Mouse (Mus musculus) midbrain, postnatal 0 days (tissue): ENCODE results near the gene Soat1. TPM values are rescaled to one million over a fixed set of nuclear protein-coding genes. Genes with fewer than 3 reads are reported as not detected.
A peak's percentile ranks its signal among the peaks of the same experiment; 100 is the strongest.
"Not testable (repeated sequence)": the region's sequence is repeated elsewhere in the genome, so short reads cannot be mapped to it uniquely, and the experiment has no call there.

Experiments
- ATAC-seq: fragments of 200-750 bp; cut with Nextera tagmentation; 2 replicates; pipeline ENCODE4 v1.8.0; 2017; ENCODE audit warnings: moderate number of reproducible peaks, mild to moderate bottlenecking, moderate TSS enrichment, moderate library complexity; ENCODE audit not compliant: low FRiP score
- DNase-seq: peaks from one replicate; pipeline ENCODE4 v3.0.0-alpha.2; 2015; ENCODE audit warnings: low spot score
- H3K27ac ChIP-seq: fragments of 300-500 bp; sonication (generic); 2 replicates; pipeline ENCODE4 v1.5.1; 2014; ENCODE audit warnings: low read depth, mild to moderate bottlenecking, low read length, mixed read lengths
- H3K27me3 ChIP-seq: fragments of 300-500 bp; sonication (generic); 2 replicates; pipeline ENCODE4 v1.6.1; 2014; ENCODE audit warnings: low read length, control low read depth, mixed read lengths; ENCODE audit not compliant: insufficient read depth
- H3K36me3 ChIP-seq: fragments of 300-500 bp; sonication (generic); 2 replicates; pipeline ENCODE4 v1.6.1; 2014; ENCODE audit warnings: low read length, control low read depth, mixed read lengths; ENCODE audit not compliant: insufficient read depth
- H3K4me1 ChIP-seq: fragments of 300-500 bp; sonication (generic); 2 replicates; pipeline ENCODE4 v1.6.1; 2014; ENCODE audit warnings: mild to moderate bottlenecking, control low read depth, antibody characterized with exemption, low read length, mixed read lengths; ENCODE audit not compliant: insufficient read depth
- H3K4me2 ChIP-seq: fragments of 300-500 bp; sonication (generic); 2 replicates; pipeline ENCODE4 v1.6.1; 2014; ENCODE audit warnings: low read depth, mild to moderate bottlenecking, low read length, mixed read lengths; ENCODE audit not compliant: poor library complexity, severe bottlenecking
- H3K4me3 ChIP-seq: fragments of 300-500 bp; sonication (generic); 2 replicates; pipeline ENCODE4 v1.5.1; 2014; ENCODE audit warnings: low read depth, mild to moderate bottlenecking, low read length, moderate library complexity
- H3K9ac ChIP-seq: fragments of 300-500 bp; sonication (generic); replicated peaks from 2 replicates; pipeline ENCODE4 v1.6.1; 2014; ENCODE audit warnings: mild to moderate bottlenecking, low read length, moderate library complexity, mixed read lengths; ENCODE audit not compliant: poor library complexity, severe bottlenecking
- H3K9me3 ChIP-seq: fragments of 300-500 bp; sonication (generic); 2 replicates; pipeline ENCODE4 v1.6.1; 2016; ENCODE audit warnings: low read length, control low read depth
- CTCF ChIP-seq: IDR thresholded peaks from 2 replicates; pipeline ENCODE4 v1.5.1; 2016; ENCODE audit warnings: antibody characterized with exemption, mild to moderate bottlenecking
- WGBS: fragments of 180-500 bp; shearing (Covaris S2); extraction: QIAGEN DNeasy Blood & Tissue Kit; methylation state at CpG from one replicate; pipeline ENCODE4 v1.1.7; 2014; 5-methylcytosine and 5-hydroxymethylcytosine counted together
- polyA plus RNA-seq: library from polyadenylated mRNA; unstranded; fragments of >200 nt; fragmentation: Nextera tagmentation; extraction: Ambion mirVana; gene quantifications from 2 replicates; pipeline ENCODE4 v1.2.1, GENCODE M21; 2015
- total RNA-seq: library from RNA; depleted of rRNA; stranded (reverse); fragments of >200 nt; gene quantifications from 2 replicates; pipeline ENCODE4 v1.2.3, GENCODE M21; 2014; rRNA removed

Soat1 gene
- 24.8 TPM in 2 replicates for total RNA-seq
- 10.3 and 11.8 TPM in 2 replicates for polyA plus RNA-seq

DNA sequence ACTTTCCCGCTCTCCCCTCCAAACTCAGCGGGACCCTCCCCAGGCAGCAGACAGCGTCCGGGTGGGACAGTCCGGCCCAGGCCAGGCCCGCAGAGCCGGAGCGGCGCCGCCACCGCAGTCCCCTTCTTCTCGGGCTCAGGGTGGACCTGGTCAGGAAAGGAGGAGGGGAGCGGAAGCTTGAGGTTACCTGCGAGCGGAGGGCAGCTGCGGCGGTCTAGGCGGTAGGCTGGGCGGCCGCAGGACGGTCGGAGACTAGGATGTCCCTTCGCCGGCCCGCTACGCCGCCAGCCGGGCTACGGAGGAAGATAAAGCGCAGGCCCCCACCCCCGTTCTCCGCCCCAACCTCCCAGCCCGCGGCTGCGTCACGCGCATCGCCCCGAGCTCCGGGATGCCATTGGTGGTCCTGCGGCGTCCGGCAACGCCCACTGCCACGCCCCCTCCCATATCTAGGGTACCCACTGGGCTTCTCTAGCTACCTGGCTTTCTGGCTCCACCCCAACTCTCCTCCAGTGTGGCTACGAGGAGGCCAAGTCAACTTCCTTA, at the start of gene Soat1:
Gene Soat1, minus strand, starts transcription at position 371 of the 543 bp plus-strand sequence.
- peak; percentile 91 for ATAC-seq
- H3K27ac ChIP-seq: no peak within 1 kb of the TSS
- WGBS: under 1% methylated on average over 44 of the region's 46 CpGs
- H3K27me3 ChIP-seq: no peaks in the 10 kb centered on the region
- peak within 1 kb of the TSS; percentile 65 for H3K9ac ChIP-seq
- peak within 1 kb of the TSS; percentile 88 for H3K4me3 ChIP-seq
- H3K9me3 ChIP-seq: no peaks in the 10 kb centered on the region
- H3K4me1 ChIP-seq: 0 out of 2 replicates have a peak, but pooled peaks cover 3% of the 10 kb centered on the region
- peak within 1 kb of the TSS; percentile 95 for H3K4me2 ChIP-seq
- peak; percentile 84 for DNase-seq
- peak; percentile 32; the same call in 1 of the 2 replicates for TF ChIP-seq CTCF
- no peaks in the 10 kb centered on the region for H3K36me3 ChIP-seq

DNA sequence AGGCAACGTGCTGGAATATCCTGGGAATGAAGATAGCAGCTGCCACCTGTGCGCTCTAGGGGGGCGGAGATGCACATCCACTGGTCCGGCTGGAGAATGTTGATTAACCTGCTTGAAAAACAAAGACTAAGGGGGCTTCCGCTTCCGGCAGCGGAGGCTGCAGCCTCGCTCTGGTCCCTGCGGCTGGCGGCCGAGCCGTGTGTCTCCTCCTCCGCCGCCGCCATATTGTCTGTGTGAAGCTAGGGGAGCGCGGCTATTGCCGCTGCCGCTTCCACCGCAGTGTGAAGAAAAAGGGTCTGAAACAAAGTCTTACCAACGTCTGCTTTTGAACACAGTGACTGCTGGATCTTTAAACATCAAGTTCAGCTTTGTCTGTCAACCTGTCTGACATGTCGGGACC, 49.7 kb upstream of the Soat1 start, which contains the start of gene Gm10031:
Gene Gm10031, plus strand, starts transcription at position 171 of the 400 bp plus-strand sequence.
- H3K36me3 ChIP-seq, H3K4me1 ChIP-seq, H3K4me3 ChIP-seq, H3K9ac ChIP-seq, H3K27ac ChIP-seq, DNase-seq, H3K27me3 ChIP-seq, H3K9me3 ChIP-seq, H3K4me2 ChIP-seq: not testable (repeated sequence)
- WGBS: 94% methylated on average over 21 of the region's 22 CpGs
- 0 out of 2 replicates have a peak, but pooled peaks have one; percentile 56 for ATAC-seq

DNA sequence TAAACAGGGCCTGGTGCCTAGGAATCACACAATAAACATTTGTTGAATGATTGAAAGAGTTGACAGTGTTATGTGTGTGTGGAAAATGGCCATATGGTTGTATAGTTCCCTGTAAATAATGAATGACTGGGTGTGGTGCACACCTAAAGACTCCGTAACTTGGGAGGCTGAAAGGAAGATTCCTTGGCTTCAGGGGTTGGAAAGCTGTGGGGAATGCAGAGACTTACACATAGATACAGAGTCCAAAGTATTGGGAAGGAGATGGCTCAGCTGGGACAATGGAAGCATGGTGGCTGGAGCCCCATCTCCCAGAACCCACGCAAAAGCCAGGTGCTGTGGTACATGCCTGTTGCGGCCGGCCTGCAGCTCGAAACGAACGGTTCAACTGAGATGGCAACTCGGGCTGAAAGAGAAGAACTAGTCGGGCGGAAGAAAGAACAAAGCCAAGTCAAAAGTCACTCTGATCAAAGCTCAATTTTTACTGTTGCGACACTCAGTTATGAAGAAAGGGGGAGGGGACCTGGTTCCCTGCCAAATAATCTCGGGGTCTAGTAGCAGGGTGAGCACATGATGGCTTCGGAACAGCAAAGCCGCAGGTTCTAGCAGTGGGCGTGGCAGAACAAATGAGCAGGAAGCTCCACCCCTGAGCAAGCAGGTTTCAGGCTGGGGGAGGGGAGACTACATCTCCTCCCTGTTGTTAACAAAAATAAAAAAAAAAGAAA, 47.8 kb upstream of the Soat1 start:
- peak; percentile 6 for DNase-seq

DNA sequence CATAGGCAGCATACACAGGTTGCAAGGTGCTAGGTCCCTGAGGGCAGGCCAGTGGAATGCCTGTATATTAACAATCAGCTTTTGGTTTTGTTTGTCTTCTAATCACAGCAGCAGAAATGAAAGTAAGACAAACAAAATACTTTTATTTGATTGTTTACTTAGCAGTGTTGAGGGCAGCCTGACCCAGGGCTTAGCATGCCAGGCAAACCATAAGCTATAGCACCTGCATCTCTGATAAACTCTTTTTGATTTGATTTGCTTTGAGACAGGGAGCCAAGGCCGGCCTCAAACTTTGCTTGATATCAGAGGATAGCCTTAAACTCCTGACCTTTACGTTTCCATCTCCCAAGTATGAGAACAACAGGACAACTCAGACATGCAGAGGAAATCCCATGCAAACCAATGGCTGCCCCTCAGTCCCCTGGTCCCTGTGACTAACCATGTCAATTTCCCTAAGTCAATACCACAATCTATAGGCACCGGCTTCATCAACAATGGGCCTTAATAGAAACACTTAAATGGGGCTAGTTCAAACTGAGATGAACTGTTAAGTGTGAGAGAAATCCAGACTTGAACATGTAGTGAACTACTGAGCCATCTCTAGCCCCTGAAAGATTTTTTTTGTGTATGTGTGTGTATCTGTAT, 46.1 kb upstream of the Soat1 start:
- DNase-seq (no peak), ATAC-seq (no peak)
- no peak overlapping the region for H3K4me2 ChIP-seq
- H3K36me3 ChIP-seq: no peaks in the 10 kb centered on the region
- H3K4me1 ChIP-seq: no peaks in the 10 kb centered on the region
- no peak overlapping the region for H3K9ac ChIP-seq
- no peak overlapping the region for H3K4me3 ChIP-seq
- H3K9me3 ChIP-seq: no peaks in the 10 kb centered on the region
- no peak overlapping the region for H3K27ac ChIP-seq
- 86% methylated on average over 3 of the region's 3 CpGs for WGBS
- TF ChIP-seq CTCF: no peak
- no peaks in the 10 kb centered on the region for H3K27me3 ChIP-seq

More for the DNA sequence above, 47.8 kb upstream of the Soat1 start:
- no peaks in the 10 kb centered on the region for H3K36me3 ChIP-seq
- TF ChIP-seq CTCF: no peak
- 44% methylated on average over 15 of the region's 15 CpGs for WGBS
- H3K9ac ChIP-seq: no peak overlapping the region
- H3K4me3 ChIP-seq: no peak overlapping the region
- ATAC-seq: no peak
- H3K27ac ChIP-seq: no peak overlapping the region
- no peaks in the 10 kb centered on the region for H3K27me3 ChIP-seq
- peak overlapping the region; percentile 1; the same call in 1 of the 2 replicates for H3K4me2 ChIP-seq
- no peaks in the 10 kb centered on the region for H3K4me1 ChIP-seq
- H3K9me3 ChIP-seq: no peaks in the 10 kb centered on the region

DNA sequence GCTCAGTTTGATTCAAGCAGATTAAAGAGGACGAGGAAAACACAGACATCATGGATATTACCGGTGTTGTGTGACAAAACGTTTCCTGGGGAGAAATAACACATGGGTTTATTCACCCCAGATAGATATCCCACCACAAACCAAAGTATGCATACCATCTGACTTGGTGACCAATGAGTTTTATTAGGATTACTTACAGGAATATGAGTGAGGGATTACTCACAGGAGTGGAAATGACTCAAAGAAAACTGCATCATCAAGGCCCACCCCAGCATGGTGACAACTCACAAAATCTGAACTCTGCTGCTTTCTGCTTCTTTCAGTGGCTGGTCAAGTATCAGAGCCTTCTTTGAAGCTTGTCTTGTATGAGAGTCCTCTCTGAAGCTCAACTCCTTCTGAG, 33.6 kb upstream of the Soat1 start:
- no peaks in the 10 kb centered on the region for H3K27me3 ChIP-seq
- H3K9ac ChIP-seq: no peak overlapping the region
- no peaks in the 10 kb centered on the region for H3K36me3 ChIP-seq
- no peak overlapping the region for H3K27ac ChIP-seq
- no peaks in the 10 kb centered on the region for H3K4me1 ChIP-seq
- ATAC-seq (no peak), DNase-seq (no peak)
- TF ChIP-seq CTCF: no peak
- H3K4me3 ChIP-seq: no peak overlapping the region
- H3K9me3 ChIP-seq: no peaks in the 10 kb centered on the region
- WGBS: 83% methylated on average over 3 of the region's 3 CpGs
- no peak overlapping the region for H3K4me2 ChIP-seq

DNA sequence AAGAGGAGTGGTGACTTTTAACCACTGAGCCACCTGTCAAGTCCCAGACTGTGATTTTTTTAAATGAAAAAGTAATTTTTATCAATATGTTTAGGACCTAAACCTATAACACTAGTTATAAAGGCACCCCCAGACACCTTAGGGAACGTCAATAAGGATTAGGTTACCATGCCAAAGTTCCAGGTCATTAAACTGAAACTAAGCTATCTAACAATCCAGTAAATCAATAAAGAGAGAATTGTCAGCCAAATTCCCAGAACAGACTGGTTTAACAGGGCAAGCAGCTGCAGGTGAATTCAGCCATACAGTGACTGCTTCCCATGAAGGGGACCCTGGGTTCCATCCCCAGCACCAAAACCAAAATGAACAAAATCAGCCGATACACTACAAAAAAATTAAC, 31.8 kb upstream of the Soat1 start:
- Histone ChIP-seq H3K4me3 (no peak overlapping the region), H3K4me2 (no peak overlapping the region), H3K27me3 (no peaks in the 10 kb centered on the region), H3K9ac (no peak overlapping the region), H3K36me3 (no peaks in the 10 kb centered on the region), H3K4me1 (no peaks in the 10 kb centered on the region), H3K9me3 (no peaks in the 10 kb centered on the region), H3K27ac (no peak overlapping the region)
- DNase-seq: no peak
- TF ChIP-seq CTCF: no peak
- 79% methylated on average over 2 of the region's 2 CpGs for WGBS
- no peak for ATAC-seq
